Mouse (Mus musculus) kidney, adult 2 months (tissue): ENCODE measurements around the gene Rbpjl. TPM values are rescaled to one million over a fixed set of nuclear protein-coding genes. Genes with fewer than 3 reads are reported as not detected.

Experiments used
- DNase-seq: peaks from one replicate; pipeline ENCODE4 v3.0.0; 2021
- H3K27ac ChIP-seq: fragments of 200-500 bp; 2 replicates; pipeline ENCODE4 v1.5.1; 2012; ENCODE audit warnings: low read depth, low read length, control low read depth, inconsistent platforms; ENCODE audit not compliant: insufficient read depth
- H3K27me3 ChIP-seq: fragments of 200-500 bp; replicated peaks from 2 replicates; pipeline ENCODE4 v1.6.1; 2012; ENCODE audit warnings: mild to moderate bottlenecking, moderate library complexity, low read length, inconsistent platforms; ENCODE audit not compliant: control insufficient read depth, insufficient read depth
- H3K36me3 ChIP-seq: fragments of 200-500 bp; 2 replicates; pipeline ENCODE4 v1.6.1; 2012; ENCODE audit warnings: mild to moderate bottlenecking, moderate library complexity, low read length, inconsistent platforms; ENCODE audit not compliant: control insufficient read depth, insufficient read depth
- H3K4me1 ChIP-seq: fragments of 200-500 bp; 2 replicates; pipeline ENCODE4 v1.6.1; 2011; ENCODE audit warnings: low read length; ENCODE audit not compliant: control insufficient read depth, insufficient read depth
- H3K4me3 ChIP-seq: fragments of 200-500 bp; 2 replicates; pipeline ENCODE4 v1.5.1; 2011; ENCODE audit warnings: mild to moderate bottlenecking, low read depth, low read length, control low read depth; ENCODE audit not compliant: insufficient read depth
- CTCF ChIP-seq: fragments of 200-500 bp; conservative IDR thresholded peaks from 2 replicates; pipeline ENCODE4 v1.5.1; 2011; ENCODE audit warnings: low read depth, mild to moderate bottlenecking, control low read depth, low read length, moderate library complexity, mixed read lengths; ENCODE audit not compliant: insufficient read depth, insufficient read length
- POLR2A ChIP-seq: fragments of 200-500 bp; IDR thresholded peaks from one replicate; pipeline ENCODE4 v1.6.1; 2011; ENCODE audit warnings: low read depth, low read length, control low read depth
- WGBS: fragments of 180-500 bp; shearing (Covaris S2); methylation state at CpG from one replicate; pipeline ENCODE4 v1.1.7; 2018; 5-methylcytosine and 5-hydroxymethylcytosine counted together
- polyA plus RNA-seq: library from polyadenylated mRNA; depleted of rRNA; stranded (reverse); fragments of >200 nt; gene quantifications from 2 replicates; pipeline ENCODE4 v1.2.3, GENCODE M21; 2012

Rbpjl gene
- polyA plus RNA-seq, 1 experiment, result not detected

DNA sequence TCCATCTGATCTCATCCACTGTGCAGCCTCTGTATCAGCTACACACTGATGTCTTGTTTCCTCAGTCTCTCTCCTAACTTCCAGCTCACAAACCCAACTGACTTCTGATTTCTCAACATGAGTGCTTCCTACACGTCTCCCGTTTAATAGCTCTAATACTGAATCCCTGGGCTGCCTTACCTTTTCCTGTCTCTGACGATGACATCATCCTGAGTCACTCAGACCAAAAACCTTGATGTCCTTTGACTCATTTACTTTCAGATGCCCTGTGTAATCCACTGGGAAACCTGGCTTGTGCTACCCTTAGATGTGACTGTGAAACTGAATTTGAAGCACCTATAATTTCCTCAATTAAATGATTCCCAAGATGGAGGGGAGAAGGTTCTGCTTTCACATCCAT is 20.0 kb upstream of the Rbpjl start:
- Histone ChIP-seq H3K27ac (no peak overlapping the region), H3K36me3 (no peaks in the 10 kb centered on the region), H3K4me1 (no peaks in the 10 kb centered on the region), H3K27me3 (no peaks in the 10 kb centered on the region), H3K4me3 (no peak overlapping the region)
- no peak for TF ChIP-seq CTCF
- 62% methylated on average over 3 of the region's 3 CpGs for WGBS
- no peak for DNase-seq

DNA sequence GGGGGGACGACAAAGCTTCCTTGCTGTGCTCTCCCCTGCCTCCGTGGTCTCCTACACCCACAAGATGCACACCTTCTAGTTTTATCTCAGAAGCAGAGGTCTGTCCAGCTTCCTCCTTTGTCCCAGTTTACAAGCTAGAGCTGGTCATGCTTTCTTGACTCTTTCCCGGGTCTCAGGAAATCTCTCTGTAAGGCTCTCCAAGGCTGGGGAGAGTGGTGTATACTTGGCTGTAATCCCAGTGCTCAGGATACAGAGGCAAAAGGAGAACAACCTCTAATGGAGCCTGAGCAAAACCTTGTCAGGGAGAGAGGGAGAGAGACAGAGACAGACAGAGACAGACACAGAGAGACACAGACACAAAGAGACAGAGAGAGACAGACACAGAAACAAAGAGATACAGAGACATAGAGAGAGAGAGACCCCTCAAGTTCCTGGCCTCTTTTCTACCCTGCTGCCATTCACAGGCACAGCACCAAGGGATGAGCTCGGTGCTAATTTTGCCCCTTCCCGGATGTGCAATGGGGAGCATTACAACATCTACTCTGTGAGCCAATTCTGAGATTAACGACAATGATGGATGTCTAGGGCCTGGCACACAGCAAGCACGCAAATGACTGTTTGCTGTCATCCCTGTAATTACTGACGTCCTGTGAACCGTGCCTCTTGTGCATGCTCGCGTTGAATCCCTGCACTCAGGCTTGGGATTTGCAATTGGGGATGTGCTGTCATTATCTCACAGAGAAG is 19.1 kb upstream of the Rbpjl start:
- DNase-seq, result no peak
- TF ChIP-seq CTCF (no peak), POLR2A (no peak)
- Histone ChIP-seq H3K27me3 (peaks cover 2% of the 10 kb centered on the region; the same call in 1 of the 2 replicates), H3K4me3 (no peak overlapping the region), H3K27ac (no peak overlapping the region), H3K36me3 (no peaks in the 10 kb centered on the region), H3K4me1 (no peaks in the 10 kb centered on the region)
- 43% methylated on average over 11 of the region's 11 CpGs for WGBS

DNA sequence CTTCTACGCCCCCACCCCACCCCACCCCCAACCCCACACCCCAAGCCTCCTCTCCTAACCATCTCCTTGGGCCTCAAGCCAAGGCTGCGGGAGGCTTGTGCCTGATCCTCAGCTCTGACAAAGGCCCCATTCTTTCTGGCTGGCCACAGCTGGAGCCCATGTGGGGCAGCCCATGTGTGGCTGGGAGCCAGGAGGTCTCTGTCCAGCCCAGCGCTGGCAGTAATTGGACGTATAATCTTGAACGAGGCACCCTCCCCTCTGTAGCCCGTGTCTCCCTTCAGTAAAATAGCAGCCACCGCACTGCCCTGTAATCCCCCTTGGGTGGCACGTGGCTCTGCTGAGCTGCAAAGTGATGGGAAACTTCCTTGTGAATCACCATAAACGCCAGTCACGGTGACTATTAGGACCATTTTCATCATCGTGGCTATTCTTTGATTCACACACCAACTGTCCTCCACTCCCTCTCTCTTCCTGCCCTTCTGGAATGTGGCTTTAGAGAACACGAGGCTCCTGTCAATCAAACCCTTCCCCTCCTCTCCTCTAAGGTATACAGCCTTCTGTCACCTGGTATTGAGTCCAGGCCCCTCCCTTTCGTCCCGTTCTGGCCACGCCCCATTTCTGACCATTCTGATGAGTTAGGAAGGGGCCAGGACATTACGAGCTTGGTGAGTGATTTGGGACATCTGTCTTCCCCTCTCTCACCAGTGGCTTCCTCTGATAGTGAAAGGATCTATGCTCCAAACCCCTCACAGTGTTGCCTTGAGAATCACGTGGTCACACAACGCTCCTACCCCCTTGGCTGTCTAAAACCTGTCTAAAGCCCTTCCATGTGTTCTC is 16.8 kb upstream of the Rbpjl start:
- H3K4me3 ChIP-seq, result no peak overlapping the region
- no peaks in the 10 kb centered on the region for H3K4me1 ChIP-seq
- WGBS, result 12% methylated on average over 18 of the region's 18 CpGs
- TF ChIP-seq POLR2A (no peak), CTCF (no peak)
- no peak overlapping the region for H3K27ac ChIP-seq
- H3K27me3 ChIP-seq, result peaks cover 4% of the 10 kb centered on the region; the same call in 1 of the 2 replicates
- H3K36me3 ChIP-seq, result no peaks in the 10 kb centered on the region
- no peak for DNase-seq

DNA sequence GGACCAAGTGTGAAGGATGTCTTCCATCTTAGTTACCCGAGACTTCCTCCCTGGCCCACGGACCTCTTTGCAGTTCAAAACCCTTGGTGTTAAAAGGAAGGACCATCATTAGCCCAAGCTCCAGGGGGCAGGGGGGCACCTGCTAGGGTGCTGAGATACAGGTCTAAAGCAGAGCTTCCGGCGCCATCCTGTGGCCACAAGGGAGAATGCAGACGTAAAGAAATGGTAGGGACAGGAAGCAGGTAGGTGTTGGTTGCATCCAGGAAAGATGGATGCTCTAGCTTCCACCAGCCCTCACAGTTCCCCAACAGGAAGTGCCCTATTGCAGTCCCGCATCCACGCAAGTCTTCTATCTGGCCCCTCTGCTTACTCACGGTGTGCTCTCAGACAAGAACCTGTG is 16.0 kb upstream of the Rbpjl start:
- H3K27ac ChIP-seq, result no peak overlapping the region
- H3K4me1 ChIP-seq, result no peaks in the 10 kb centered on the region
- WGBS, result 19% methylated on average over 8 of the region's 8 CpGs
- no peak overlapping the region for H3K4me3 ChIP-seq
- H3K27me3 ChIP-seq, result peaks cover 4% of the 10 kb centered on the region; the same call in 1 of the 2 replicates
- peak; percentile 27 for DNase-seq
- no peak for TF ChIP-seq POLR2A
- TF ChIP-seq CTCF, result peak; percentile 52
- no peaks in the 10 kb centered on the region for H3K36me3 ChIP-seq

DNA sequence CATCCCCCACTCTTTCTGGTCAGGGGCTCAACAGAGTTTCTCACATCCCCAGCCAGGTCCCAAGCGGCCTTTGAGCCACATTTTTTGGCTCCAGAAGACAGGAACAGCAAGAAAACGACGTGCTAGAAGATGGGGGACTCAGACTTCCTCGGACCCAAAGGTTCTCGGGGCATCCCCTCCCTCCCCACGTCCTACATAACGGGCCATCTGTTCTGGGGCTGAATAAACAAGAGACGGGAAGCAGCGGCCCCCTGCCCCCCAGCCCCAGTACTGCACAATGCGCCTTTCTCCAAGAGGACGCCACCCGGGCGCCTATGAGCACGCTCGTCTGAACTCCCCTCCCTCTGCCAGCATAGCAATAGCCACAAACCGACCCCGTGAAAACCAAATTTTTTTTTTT is 13.9 kb upstream of the Rbpjl start, which contains the start of gene Slpi:
TSS of gene Slpi (minus strand) at position 76 of the 400 bp plus-strand sequence.
- TF ChIP-seq CTCF (no peak), POLR2A (no peak)
- Histone ChIP-seq H3K4me3 (peak within 1 kb of the TSS; percentile 40), H3K4me1 (no peaks in the 10 kb centered on the region), H3K27me3 (peaks cover 4% of the 10 kb centered on the region; the same call in 1 of the 2 replicates), H3K36me3 (no peaks in the 10 kb centered on the region), H3K27ac (no peak within 1 kb of the TSS)
- WGBS, result 2% methylated on average over 17 of the region's 17 CpGs
- no peak for DNase-seq

DNA sequence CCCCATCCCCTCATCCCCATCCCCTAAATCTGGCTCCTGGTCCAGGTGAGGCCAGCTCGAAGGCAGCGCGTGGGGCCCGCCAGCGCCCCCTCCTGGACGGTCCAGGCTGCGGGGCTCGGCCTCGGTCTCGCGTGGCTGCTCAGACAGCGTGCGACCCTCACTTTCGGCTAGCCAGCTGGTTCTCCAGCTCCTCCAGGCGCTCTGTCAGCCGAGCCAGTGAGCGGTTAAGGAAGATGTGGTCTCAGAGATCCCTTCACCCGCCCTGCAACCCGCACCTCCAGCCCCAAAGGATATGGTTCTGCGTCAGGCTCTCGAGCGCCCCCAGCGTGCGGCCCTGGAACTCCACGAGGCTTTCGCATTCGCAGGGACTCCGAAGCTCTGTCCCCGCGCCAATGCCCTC is 13.4 kb upstream of the Rbpjl start:
- no peaks in the 10 kb centered on the region for H3K4me1 ChIP-seq
- no peak for TF ChIP-seq POLR2A
- peak; percentile 64 for TF ChIP-seq CTCF
- H3K27ac ChIP-seq, result no peak overlapping the region
- WGBS, result under 1% methylated on average over 30 of the region's 30 CpGs
- H3K27me3 ChIP-seq, result peaks cover 4% of the 10 kb centered on the region; the same call in 1 of the 2 replicates
- H3K36me3 ChIP-seq, result no peaks in the 10 kb centered on the region
- H3K4me3 ChIP-seq, result peak overlapping the region; percentile 40
- peak; percentile 77 for DNase-seq

DNA sequence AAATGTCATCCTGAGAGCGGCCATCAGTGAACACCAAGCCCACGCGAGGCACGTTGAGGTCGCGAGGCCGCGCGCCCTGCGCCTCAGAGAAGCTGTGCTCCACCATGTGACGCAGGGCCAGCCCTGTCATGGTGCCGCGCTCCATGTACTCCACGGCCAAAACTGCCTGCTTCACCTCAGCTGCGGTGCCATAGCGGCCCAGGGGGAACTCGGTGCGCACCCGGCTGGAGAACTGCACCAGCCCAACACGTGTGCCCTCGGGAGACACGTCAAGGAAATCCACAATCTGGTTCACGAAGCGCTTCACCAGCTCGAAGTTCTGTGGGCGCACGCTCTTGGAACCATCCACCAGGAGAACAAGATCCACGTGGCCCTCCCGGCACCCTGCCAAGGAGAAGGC is 9.8 kb upstream of the Rbpjl start:
- no peak for DNase-seq

More for the DNA sequence above, 9.8 kb upstream of the Rbpjl start:
- 80% methylated on average over 29 of the region's 29 CpGs for WGBS
- TF ChIP-seq POLR2A (no peak), CTCF (no peak)
- Histone ChIP-seq H3K36me3 (no peaks in the 10 kb centered on the region), H3K27me3 (peaks cover 4% of the 10 kb centered on the region; the same call in 1 of the 2 replicates), H3K4me3 (no peak overlapping the region), H3K4me1 (no peaks in the 10 kb centered on the region), H3K27ac (no peak overlapping the region)
